Mouse (Mus musculus): ENCODE measurements around the gene Trappc3l. TPM values are rescaled to one million over a fixed set of nuclear protein-coding genes. Genes with fewer than 3 reads are reported as not detected.

Gene Trappc3l
- polyA plus RNA-seq, 1 experiment from 2014 or later, result not detected

DNA sequence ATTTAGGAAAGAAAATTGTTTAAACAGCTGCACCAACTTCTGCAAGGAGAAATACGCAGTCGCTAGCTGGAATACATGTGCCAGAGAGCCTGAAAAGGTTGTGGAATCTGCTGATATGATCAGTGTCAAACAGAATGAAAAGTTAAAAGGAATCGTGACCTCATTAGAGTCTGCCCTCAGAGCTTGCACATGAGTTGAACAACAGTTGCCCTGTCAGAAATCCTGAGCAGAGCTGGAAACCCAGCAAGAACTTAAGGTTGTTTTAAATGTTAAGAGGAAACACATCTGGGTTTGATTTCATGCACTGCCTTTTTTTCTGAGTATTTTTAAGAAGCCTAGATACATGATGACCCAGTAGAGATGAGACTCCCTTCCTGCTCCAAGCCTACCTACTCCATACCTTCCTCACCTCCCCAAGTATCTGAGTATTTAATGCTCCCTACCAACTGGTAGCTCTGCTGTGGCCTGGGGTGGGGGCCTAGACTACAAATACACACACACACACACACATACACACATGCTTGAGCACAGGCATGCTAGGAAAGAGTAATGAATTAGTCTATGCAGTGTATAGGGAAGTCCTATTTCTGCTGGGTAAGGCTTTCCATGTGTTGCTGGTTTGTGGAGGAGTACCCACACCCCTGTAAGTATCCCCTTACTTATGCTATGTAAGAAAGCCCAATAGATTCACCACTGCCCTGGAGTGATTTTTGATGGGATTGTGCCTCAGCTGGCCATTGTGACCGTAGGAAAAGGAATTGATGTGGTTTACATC, 74.8 kb downstream of the Trappc3l start:
- H3K9me3 ChIP-seq (replicated peaks), result no peaks in the 10 kb centered on the region
- no peak overlapping the region for H3K4me3 ChIP-seq
- H3K27me3 ChIP-seq (ENCODE audit: low read depth, poor library complexity, severe bottlenecking), result no peaks in the 10 kb centered on the region
- 75% methylated on average over 4 of the region's 4 CpGs for WGBS
- H3K4me1 ChIP-seq, result peaks cover 6% of the 10 kb centered on the region
- no peak for DNase-seq (ENCODE audit: low spot score)
- no peaks in the 10 kb centered on the region for H3K36me3 ChIP-seq
- no peak overlapping the region for H3K27ac ChIP-seq

- no peak overlapping the region for H3K4me3 ChIP-seq
- H3K9me3 ChIP-seq (replicated peaks), result no peaks in the 10 kb centered on the region
- WGBS, result 52% methylated on average over 3 of the region's 3 CpGs
- DNase-seq (ENCODE audit: low spot score), result no peak
- no peak overlapping the region for H3K27ac ChIP-seq
- H3K36me3 ChIP-seq, result no peaks in the 10 kb centered on the region
- H3K27me3 ChIP-seq (ENCODE audit: low read depth, poor library complexity, severe bottlenecking), result no peaks in the 10 kb centered on the region
- H3K4me1 ChIP-seq, result peaks cover 4% of the 10 kb centered on the region
Measured at GRCm38 (mm10) chr10:34117131-34117530, 79.7 kb downstream of the Trappc3l start.

- Histone ChIP-seq H3K36me3 (no peaks in the 10 kb centered on the region), H3K27ac (no peak overlapping the region), H3K9me3 (replicated peaks) (no peaks in the 10 kb centered on the region), H3K4me3 (no peak overlapping the region), H3K27me3 (ENCODE audit: low read depth, poor library complexity, severe bottlenecking) (no peaks in the 10 kb centered on the region), H3K4me1 (no peaks in the 10 kb centered on the region)
- no peak for DNase-seq (ENCODE audit: low spot score)
Measured at GRCm38 (mm10) chr10:34117770-34118169, 80.4 kb downstream of the Trappc3l start.

DNA sequence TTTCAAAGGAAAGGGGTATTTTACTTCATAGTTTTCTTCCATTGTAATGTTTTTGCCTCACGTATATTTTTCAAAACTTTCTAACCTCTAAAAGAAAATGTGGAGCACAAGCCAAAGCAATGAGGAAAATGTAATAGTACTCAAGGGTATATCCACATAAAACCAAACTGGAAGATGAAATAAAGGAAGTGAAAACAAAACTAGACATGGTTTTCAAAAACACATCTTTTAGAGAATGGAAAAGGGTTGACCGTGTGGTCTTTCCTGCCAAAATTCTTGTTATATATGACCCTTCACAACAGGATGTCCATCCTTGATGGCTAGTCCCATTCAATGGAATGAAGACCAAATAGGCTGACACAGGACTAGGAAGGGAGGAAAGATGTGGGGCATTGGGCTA, 81.0 kb downstream of the Trappc3l start:
- Histone ChIP-seq H3K27me3 (ENCODE audit: low read depth, poor library complexity, severe bottlenecking) (no peaks in the 10 kb centered on the region), H3K4me3 (no peak overlapping the region), H3K4me1 (no peaks in the 10 kb centered on the region), H3K9me3 (replicated peaks) (no peaks in the 10 kb centered on the region), H3K27ac (no peak overlapping the region), H3K36me3 (no peaks in the 10 kb centered on the region)
- whole genome bisulfite sequencing, result 93% methylated on average over 2 of the region's 2 CpGs
- no peak for DNase-seq (ENCODE audit: low spot score)

DNA sequence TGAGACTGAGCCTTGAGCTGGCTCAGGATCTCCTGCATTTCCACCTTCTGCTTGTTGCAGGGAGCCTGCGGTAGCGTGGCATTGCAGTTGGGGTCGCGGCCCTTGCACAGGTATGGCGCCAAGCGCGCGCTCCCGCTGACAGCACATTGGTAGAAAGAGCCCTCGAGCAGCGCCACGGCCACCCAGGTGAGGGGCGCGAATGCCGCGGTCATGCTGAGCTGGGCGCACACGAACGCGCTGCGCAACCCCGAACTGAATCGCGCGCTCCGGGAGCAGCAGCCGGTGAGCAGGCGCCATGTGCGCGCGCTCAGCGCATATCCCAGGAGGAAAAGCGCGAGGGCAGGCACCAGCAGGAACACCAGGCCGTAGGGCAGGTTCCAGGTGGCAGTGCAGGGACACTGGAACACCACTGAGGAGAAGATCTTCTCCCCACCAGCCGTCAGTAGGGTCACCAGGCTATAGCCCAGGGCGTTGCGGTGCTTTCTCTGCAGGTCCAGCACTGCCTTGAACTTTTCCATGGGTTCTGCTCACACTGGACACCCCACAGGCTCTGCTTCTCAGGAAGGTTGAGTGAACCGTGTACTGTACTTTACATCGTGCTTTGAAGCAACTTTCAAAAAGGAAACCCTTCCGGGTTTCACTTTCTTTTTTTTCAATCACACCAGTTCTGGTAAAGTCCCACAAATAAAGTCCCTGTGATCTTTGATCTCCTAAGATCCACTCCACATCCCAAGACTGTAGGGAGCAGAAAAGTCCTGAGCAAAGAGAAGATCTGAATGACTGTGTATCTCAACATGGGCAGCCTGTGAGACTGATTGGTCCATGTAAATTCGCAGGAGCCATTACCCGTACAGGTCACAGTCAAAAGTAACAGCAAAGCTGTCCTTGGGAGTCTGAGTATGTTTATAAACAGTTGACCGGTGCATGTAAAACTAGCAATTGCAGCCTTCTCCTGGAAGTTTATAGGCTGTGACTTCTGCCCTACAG, 90.3 kb downstream of the Trappc3l start, which contains the start of gene Calhm6:
Gene Calhm6 (minus strand): TSS at position 593 of the 987 bp plus-strand sequence.
- 16% methylated on average over 44 of the region's 44 CpGs for WGBS
- peak; percentile 67 for DNase-seq (ENCODE audit: low spot score)
- no peaks in the 10 kb centered on the region for H3K9me3 ChIP-seq (replicated peaks)
- H3K4me1 ChIP-seq, result peaks cover 6% of the 10 kb centered on the region
- no peaks in the 10 kb centered on the region for H3K27me3 ChIP-seq (ENCODE audit: low read depth, poor library complexity, severe bottlenecking)
- H3K4me3 ChIP-seq, result peak within 1 kb of the TSS; percentile 66
- H3K36me3 ChIP-seq, result no peaks in the 10 kb centered on the region
- H3K27ac ChIP-seq, result peak within 1 kb of the TSS; percentile 85

- no peak overlapping the region for H3K4me3 ChIP-seq
- no peak for DNase-seq (ENCODE audit: low spot score)
Measured at GRCm38 (mm10) chr10:34128391-34128790, 91.0 kb downstream of the Trappc3l start.

GRCm38 (mm10) chr10:34131356-34131755, 94.0 kb downstream of the Trappc3l start:
- Histone ChIP-seq H3K9me3 (replicated peaks) (no peaks in the 10 kb centered on the region), H3K36me3 (no peaks in the 10 kb centered on the region), H3K27ac (no peak overlapping the region), H3K4me3 (no peak overlapping the region), H3K27me3 (ENCODE audit: low read depth, poor library complexity, severe bottlenecking) (no peaks in the 10 kb centered on the region), H3K4me1 (peaks cover 6% of the 10 kb centered on the region)
- WGBS, result 86% methylated on average over 2 of the region's 2 CpGs
- no peak for DNase-seq (ENCODE audit: low spot score)

More at GRCm38 (mm10) chr10:34128391-34128790, 91.0 kb downstream of the Trappc3l start:
- Histone ChIP-seq H3K36me3 (no peaks in the 10 kb centered on the region), H3K9me3 (replicated peaks) (no peaks in the 10 kb centered on the region), H3K4me1 (peaks cover 6% of the 10 kb centered on the region), H3K27me3 (ENCODE audit: low read depth, poor library complexity, severe bottlenecking) (no peaks in the 10 kb centered on the region), H3K27ac (no peak overlapping the region)
- 85% methylated on average over 6 of the region's 6 CpGs for WGBS

GRCm38 (mm10) chr10:34136432-34136831, 99.0 kb downstream of the Trappc3l start:
- Histone ChIP-seq H3K27ac (no peak overlapping the region), H3K9me3 (replicated peaks) (no peaks in the 10 kb centered on the region), H3K4me3 (no peak overlapping the region), H3K36me3 (no peaks in the 10 kb centered on the region), H3K27me3 (ENCODE audit: low read depth, poor library complexity, severe bottlenecking) (no peaks in the 10 kb centered on the region), H3K4me1 (no peaks in the 10 kb centered on the region)
- 12% methylated on average over 6 of the region's 6 CpGs for WGBS
- no peak for DNase-seq (ENCODE audit: low spot score)

- Histone ChIP-seq H3K4me3 (no peak overlapping the region), H3K27ac (no peak overlapping the region), H3K4me1 (no peaks in the 10 kb centered on the region), H3K9me3 (replicated peaks) (no peaks in the 10 kb centered on the region), H3K36me3 (no peaks in the 10 kb centered on the region), H3K27me3 (ENCODE audit: low read depth, poor library complexity, severe bottlenecking) (no peaks in the 10 kb centered on the region)
- DNase-seq (ENCODE audit: low spot score), result no peak
- WGBS, result 74% methylated on average over 6 of the region's 6 CpGs
Measured at GRCm38 (mm10) chr10:34138027-34138426, 100.6 kb downstream of the Trappc3l start.

- H3K4me1 ChIP-seq, result no peaks in the 10 kb centered on the region
- WGBS, result 76% methylated on average over 4 of the region's 4 CpGs
- H3K27me3 ChIP-seq (ENCODE audit: low read depth, poor library complexity, severe bottlenecking), result no peaks in the 10 kb centered on the region
- no peak overlapping the region for H3K27ac ChIP-seq
- H3K9me3 ChIP-seq (replicated peaks), result no peaks in the 10 kb centered on the region
- DNase-seq (ENCODE audit: low spot score), result no peak
- H3K36me3 ChIP-seq, result no peaks in the 10 kb centered on the region
- H3K4me3 ChIP-seq, result no peak overlapping the region
Measured at GRCm38 (mm10) chr10:34139768-34140167, 102.4 kb downstream of the Trappc3l start.

- H3K27ac ChIP-seq, result no peak overlapping the region
- no peaks in the 10 kb centered on the region for H3K36me3 ChIP-seq
- H3K4me1 ChIP-seq, result no peaks in the 10 kb centered on the region
- H3K9me3 ChIP-seq (replicated peaks), result no peaks in the 10 kb centered on the region
- no peaks in the 10 kb centered on the region for H3K27me3 ChIP-seq (ENCODE audit: low read depth, poor library complexity, severe bottlenecking)
- no peak for DNase-seq (ENCODE audit: low spot score)
- 94% methylated on average over 2 of the region's 2 CpGs for WGBS
- H3K4me3 ChIP-seq, result no peak overlapping the region
Measured at GRCm38 (mm10) chr10:34141693-34142092, 104.3 kb downstream of the Trappc3l start.

- whole genome bisulfite sequencing, result 65% methylated on average over 3 of the region's 3 CpGs
- Histone ChIP-seq H3K27me3 (ENCODE audit: low read depth, poor library complexity, severe bottlenecking) (no peaks in the 10 kb centered on the region), H3K4me3 (no peak overlapping the region), H3K9me3 (replicated peaks) (no peaks in the 10 kb centered on the region), H3K4me1 (peaks cover 12% of the 10 kb centered on the region; the same call in 1 of the 2 replicates), H3K27ac (no peak overlapping the region), H3K36me3 (peaks cover 25% of the 10 kb centered on the region)
- DNase-seq (ENCODE audit: low spot score), result no peak
Measured at GRCm38 (mm10) chr10:34149772-34150171, 112.4 kb downstream of the Trappc3l start.

GRCm38 (mm10) chr10:34150454-34150853, 113.1 kb downstream of the Trappc3l start:
- Histone ChIP-seq H3K4me3 (no peak overlapping the region), H3K27me3 (ENCODE audit: low read depth, poor library complexity, severe bottlenecking) (no peaks in the 10 kb centered on the region), H3K4me1 (peaks cover 12% of the 10 kb centered on the region; the same call in 1 of the 2 replicates), H3K27ac (no peak overlapping the region), H3K9me3 (replicated peaks) (no peaks in the 10 kb centered on the region), H3K36me3 (peaks cover 25% of the 10 kb centered on the region)
- DNase-seq (ENCODE audit: low spot score), result no peak
- 70% methylated on average over 6 of the region's 6 CpGs for WGBS

Measured in limb, embryonic 10.5 days (tissue).